Mouse (Mus musculus) monocyte, adult 2 months (primary cell): ENCODE data around the gene Dbn1.
A peak's percentile ranks its signal among the peaks of the same experiment; 100 is the strongest.

Experiments used
- DNase-seq, 2 experiments: peaks; one replicate each; pipeline ENCODE4 v3.0.0; 2022; ENCODE audit warnings: low spot score in 2 of 2, low read depth in 1 of 2

The Dbn1 gene

GRCm38 (mm10) chr13:55487578-55488498 is at the start of gene Dbn1:
Gene Dbn1 (minus strand): TSS chr13:55488111.
- no peak for DNase-seq

DNA sequence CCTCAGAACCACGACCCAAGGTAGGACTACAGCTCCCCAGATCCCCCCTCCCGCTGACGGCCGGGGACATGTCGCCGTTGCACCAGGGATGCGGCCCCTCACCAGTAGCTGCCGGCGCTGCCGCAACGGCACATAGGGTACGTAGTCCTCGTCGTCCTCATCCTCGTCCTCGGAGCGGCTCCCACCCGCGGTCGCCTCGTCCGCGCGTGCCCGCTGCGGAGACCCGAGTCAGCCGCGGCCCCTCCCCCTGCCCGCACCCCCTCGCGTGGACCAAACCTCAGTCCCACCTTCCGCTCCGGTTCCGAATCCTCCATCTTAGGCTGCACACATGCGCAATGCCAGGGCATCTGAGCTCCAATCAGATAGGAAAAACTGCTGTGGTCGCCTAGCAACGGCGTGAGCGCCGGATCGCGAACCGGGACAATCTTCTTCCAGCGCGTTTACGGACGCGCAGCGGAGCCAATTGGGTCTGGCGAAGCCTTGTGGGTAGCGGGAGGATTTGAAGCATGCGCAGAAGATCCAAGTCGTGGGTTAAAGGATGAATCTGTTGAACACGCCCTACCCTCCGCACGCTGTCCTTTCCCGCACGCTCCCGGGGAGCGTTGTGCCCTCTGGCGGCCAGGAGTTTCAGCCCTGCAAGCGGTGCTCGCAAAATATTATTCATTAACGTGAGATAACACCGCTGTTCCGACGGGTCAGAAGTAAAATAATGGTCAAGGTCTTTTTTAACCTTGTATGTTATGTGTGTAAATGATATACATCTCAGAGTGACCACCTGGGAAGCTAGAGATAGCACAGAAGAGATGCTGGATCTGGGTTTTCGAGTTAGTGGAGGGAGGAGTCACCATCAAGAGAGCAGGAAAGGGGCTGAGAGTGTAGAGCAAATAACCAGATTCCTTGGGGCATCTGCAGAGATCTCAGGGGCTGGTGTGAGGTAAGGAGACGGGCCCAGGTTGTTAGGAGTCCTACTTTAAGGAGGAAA is 48.6 kb upstream of the Dbn1 start, which contains the start of gene Ddx41:
TSS of gene Ddx41 (minus strand) at position 465 of the 982 bp plus-strand sequence.
- DNase-seq: peak; percentile 98

GRCm38 (mm10) chr13:55535796-55536193 is 47.9 kb upstream of the Dbn1 start:
- no peak for DNase-seq

- no peak for DNase-seq
Measured at GRCm38 (mm10) chr13:55535191-55535590, 47.3 kb upstream of the Dbn1 start.

- no peak for DNase-seq
Measured at GRCm38 (mm10) chr13:55529198-55529915, 41.4 kb upstream of the Dbn1 start, which contains the start of gene Dok3. Gene Dok3 (minus strand): TSS chr13:55529296.

GRCm38 (mm10) chr13:55527834-55528772 is 40.2 kb upstream of the Dbn1 start:
- peak in 1 of 2 experiments; percentile 53 for DNase-seq

- no peak for DNase-seq
Measured at GRCm38 (mm10) chr13:55527212-55527611, 39.3 kb upstream of the Dbn1 start.

- DNase-seq: no peak
Measured at GRCm38 (mm10) chr13:55525733-55526553, 38.0 kb upstream of the Dbn1 start.

GRCm38 (mm10) chr13:55523951-55524600 is 36.2 kb upstream of the Dbn1 start:
- no peak for DNase-seq

GRCm38 (mm10) chr13:55523278-55523677 is 35.4 kb upstream of the Dbn1 start:
- no peak for DNase-seq

GRCm38 (mm10) chr13:55522730-55523129 is 34.8 kb upstream of the Dbn1 start:
- DNase-seq: no peak

DNA sequence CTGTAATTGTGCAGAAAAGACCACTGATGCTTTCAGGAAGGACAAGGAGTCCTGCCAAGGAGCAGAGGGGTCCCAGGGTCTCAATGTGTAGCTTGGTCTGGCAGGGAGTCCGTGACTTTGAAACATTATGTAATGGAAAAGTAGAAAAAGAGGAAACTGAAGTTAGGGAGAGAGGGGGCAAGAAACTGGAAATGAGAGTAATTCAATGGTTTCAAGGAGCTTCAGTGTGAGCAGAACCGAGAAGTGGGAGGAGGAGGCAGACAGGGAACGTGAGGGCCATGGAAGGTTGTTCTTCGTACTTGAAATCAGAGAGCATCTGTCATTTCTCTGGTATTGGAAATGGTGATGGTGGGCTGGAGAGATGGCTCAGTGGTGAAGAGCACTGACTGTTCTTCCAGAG is 31.7 kb upstream of the Dbn1 start:
- DNase-seq: no peak

- peak in 1 of 2 experiments; percentile 77 for DNase-seq
Measured at GRCm38 (mm10) chr13:55516955-55517354, 29.0 kb upstream of the Dbn1 start.

- no peak for DNase-seq
Measured at GRCm38 (mm10) chr13:55513828-55514227, 25.9 kb upstream of the Dbn1 start.

GRCm38 (mm10) chr13:55513111-55513748 is 25.3 kb upstream of the Dbn1 start, which contains the start of gene Pdlim7:
Gene Pdlim7 (minus strand): TSS chr13:55513676.
- DNase-seq: peak; percentile 49 to 78

DNA sequence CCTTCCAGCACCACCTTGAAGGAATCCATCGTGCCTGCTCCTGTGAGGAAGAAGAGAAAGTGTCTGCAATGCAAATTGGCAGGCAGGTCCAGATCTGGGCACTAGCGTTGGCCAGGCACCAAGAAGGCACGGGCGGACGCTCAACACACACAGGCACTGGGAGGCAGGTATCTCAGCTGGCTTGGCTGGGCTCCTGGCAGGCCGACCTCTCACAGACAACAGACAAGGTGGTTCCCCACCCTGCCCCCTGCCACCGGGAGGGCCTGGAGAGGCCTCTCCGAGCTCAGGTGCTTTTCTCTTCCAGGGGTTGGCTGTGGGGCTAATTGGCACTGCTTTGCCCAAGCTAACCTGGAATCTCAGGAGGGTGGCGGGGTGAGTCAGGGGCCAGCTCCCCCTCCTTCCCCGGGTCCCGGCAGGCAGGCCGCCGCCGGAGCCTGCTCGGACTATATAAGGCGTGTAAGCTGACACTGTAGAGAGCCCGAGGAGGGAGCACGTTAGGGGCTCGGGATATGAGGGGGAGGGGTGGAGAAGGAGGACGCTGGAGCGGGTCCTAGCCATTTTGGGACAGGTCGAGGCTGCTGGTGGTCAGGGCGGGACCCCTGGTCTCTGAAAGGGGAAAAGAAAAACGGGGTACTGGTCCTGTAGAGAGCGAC is 24.6 kb upstream of the Dbn1 start:
- DNase-seq: no peak

- DNase-seq: no peak
Measured at GRCm38 (mm10) chr13:55511492-55511861, 23.6 kb upstream of the Dbn1 start.
